Mouse (Mus musculus): ENCODE measurements around the gene Zfp593. TPM values are rescaled to one million over a fixed set of nuclear protein-coding genes. Genes with fewer than 3 reads are reported as not detected.
"Not testable (repeated sequence)": the region's sequence is repeated elsewhere in the genome, so short reads cannot be mapped to it uniquely, and the experiment has no call there.

Gene Zfp593
- total RNA-seq, 2 experiments from 2014 or later: 9.0 to 10.0 TPM

- TF ChIP-seq CTCF (conservative IDR thresholded peaks at IDR 0.05): no peak
- DNase-seq (ENCODE audit: low spot score in 2 of 2): no peak
- Histone ChIP-seq H3K27ac (no peak overlapping the region), H3K4me3 (no peak overlapping the region)
Observed at GRCm38 (mm10) chr4:134272731-134273416, 27.5 kb upstream of the Zfp593 start.

GRCm38 (mm10) chr4:134271979-134272378 lies 26.6 kb upstream of the Zfp593 start:
- no peak for DNase-seq (ENCODE audit: low spot score in 2 of 2)
- H3K27ac ChIP-seq: no peak overlapping the region
- TF ChIP-seq CTCF (conservative IDR thresholded peaks at IDR 0.05): no peak
- no peak overlapping the region for H3K4me3 ChIP-seq

DNA sequence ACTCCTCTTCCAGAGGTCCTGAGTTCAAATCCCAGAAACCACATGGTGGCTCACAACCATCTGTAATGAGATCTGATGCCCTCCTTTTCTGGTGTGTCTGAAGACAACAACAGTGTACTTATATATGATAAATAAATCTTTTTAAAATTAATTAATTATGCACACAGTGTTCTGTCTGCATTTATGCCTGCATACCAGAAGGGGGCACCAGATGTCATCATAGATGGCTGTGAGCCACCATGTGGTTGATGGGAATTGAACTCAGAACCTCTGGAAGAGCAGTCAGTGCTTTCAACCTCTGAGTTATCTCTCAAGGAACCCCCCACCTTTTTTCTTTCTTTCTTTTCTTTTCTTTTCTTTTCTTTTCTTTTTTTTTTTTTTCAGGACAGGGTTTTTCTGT lies 24.2 kb upstream of the Zfp593 start:
- H3K27ac ChIP-seq; DNase-seq (ENCODE audit: low spot score in 2 of 2); H3K4me3 ChIP-seq: not testable (repeated sequence)
- TF ChIP-seq CTCF (conservative IDR thresholded peaks at IDR 0.05): peak; percentile 71

- TF ChIP-seq CTCF (conservative IDR thresholded peaks at IDR 0.05): peak; percentile 53
- no peak for DNase-seq (ENCODE audit: low spot score in 2 of 2)
- Histone ChIP-seq H3K4me3 (no peak overlapping the region), H3K27ac (no peak overlapping the region)
Observed at GRCm38 (mm10) chr4:134268102-134268655, 22.8 kb upstream of the Zfp593 start.

GRCm38 (mm10) chr4:134265860-134266585 lies 20.6 kb upstream of the Zfp593 start:
- TF ChIP-seq CTCF (conservative IDR thresholded peaks at IDR 0.05): peak; percentile 17; the same call in 1 of the 2 replicates
- Histone ChIP-seq H3K27ac (no peak overlapping the region), H3K4me3 (no peak overlapping the region)
- DNase-seq (ENCODE audit: low spot score in 2 of 2): no peak

DNA sequence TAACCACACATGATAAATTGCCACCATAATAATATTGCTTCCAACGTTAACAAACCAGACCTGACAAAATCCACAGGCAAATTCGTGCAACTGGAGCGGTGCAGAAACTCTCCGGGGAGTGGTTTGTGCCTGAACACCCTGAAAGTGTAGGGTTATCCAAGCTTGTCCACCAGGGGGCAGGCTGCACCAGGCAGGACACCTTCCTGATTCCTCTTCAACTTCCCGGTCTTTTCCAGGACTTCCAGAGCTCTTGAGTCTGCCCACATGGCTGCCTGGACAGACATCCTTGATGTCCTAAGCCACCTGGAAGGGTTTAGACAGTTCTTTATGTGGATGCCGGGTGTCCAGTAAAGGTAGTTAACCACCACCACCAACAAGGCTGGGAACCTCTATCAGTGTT lies 17.8 kb upstream of the Zfp593 start:
- Histone ChIP-seq H3K4me3 (no peak overlapping the region), H3K27ac (no peak overlapping the region)
- TF ChIP-seq CTCF (conservative IDR thresholded peaks at IDR 0.05): peak; percentile 88
- peak in 1 of 2 experiments; percentile 66 for DNase-seq (ENCODE audit: low spot score in 2 of 2)

GRCm38 (mm10) chr4:134258354-134258753 lies 13.0 kb upstream of the Zfp593 start:
- Histone ChIP-seq H3K27ac (no peak overlapping the region), H3K4me3 (no peak overlapping the region)
- DNase-seq (ENCODE audit: low spot score in 2 of 2): no peak
- no peak for TF ChIP-seq CTCF (conservative IDR thresholded peaks at IDR 0.05)

GRCm38 (mm10) chr4:134257198-134258009 lies 12.0 kb upstream of the Zfp593 start:
- Histone ChIP-seq H3K27ac (no peak overlapping the region), H3K4me3 (no peak overlapping the region)
- no peak for DNase-seq (ENCODE audit: low spot score in 2 of 2)
- TF ChIP-seq CTCF (conservative IDR thresholded peaks at IDR 0.05): no peak

DNA sequence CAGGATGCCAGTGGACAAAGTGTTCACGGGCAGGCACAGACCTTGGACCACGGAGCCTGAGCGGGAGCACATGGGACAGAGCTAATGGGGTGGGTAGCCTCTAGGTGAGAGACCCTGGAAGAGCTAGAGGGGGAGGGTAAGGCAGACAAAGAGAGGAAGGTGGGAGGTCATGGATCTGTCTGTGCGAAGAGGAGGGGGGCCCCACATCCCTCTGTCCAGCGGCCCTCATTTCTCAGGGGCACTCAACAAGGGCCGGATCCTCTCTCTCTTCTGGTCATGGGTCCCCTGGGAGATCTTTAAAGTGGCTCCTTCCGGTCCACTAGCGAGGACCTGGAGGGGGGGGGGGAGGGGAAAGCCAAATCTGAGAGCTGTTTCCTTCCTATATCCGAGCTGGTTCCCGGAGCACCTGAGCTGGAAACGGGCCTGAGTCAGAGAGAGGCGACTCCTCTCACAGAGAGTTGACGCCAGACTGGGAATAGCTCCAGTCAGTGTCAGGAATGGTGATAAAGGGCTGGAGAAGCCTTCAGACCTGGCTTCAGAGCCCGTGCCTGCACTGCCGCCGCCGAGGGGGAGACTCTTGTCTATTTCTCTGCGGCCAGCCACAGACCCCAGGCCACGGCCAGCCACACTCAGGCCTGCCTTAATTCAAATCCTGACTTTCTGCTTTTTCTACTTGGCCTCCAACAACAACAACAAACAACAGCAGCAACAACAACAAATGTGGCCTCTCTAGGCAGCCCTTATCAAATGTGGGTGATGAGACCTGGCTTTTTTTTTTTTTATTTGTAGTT lies 11.2 kb upstream of the Zfp593 start:
- DNase-seq (ENCODE audit: low spot score in 2 of 2): no peak
- Histone ChIP-seq H3K4me3 (no peak overlapping the region), H3K27ac (no peak overlapping the region)
- TF ChIP-seq CTCF (conservative IDR thresholded peaks at IDR 0.05): no peak

DNA sequence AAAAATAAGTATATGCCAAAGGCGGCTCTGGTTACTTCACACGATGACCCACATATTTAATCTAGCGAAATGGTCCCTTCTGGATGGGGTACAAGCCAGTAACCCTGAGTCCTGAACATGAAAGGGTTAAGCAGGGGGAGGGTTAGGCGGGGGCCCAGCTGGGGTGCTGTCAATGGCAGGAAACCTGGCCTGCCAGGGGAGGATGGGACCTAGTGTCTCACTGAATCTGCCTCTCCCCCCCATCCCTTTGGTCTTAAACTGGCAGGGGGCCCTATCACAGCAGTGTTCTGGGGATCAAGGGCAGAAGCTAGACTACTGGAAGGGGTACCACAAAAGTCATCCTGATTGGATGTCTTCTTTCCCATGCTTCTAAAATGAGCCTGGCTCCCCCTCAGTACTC lies 10.5 kb upstream of the Zfp593 start:
- no peak for TF ChIP-seq CTCF (conservative IDR thresholded peaks at IDR 0.05)

DNA sequence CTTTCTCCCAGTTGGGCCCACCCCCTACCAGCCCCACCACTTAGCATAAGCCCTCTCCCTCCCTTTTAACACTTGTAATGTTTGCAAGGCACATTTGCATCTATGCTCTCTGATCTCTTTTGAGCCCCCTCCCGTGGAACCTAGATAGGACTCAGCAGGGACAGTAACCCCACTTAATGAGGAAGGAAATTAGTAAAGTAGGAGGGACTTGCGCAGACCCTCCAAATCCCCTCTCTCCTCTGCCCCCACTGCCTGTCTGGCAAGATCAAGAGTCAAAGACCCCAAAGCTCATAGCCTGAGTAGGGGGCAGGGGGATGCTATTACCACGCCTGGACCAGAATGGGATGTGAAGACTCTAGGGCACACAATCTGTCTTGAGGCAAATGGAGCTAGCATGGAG lies 9.4 kb upstream of the Zfp593 start:
- Histone ChIP-seq H3K4me3 (no peak overlapping the region), H3K27ac (no peak overlapping the region)
- no peak for DNase-seq (ENCODE audit: low spot score in 2 of 2)
- no peak for TF ChIP-seq CTCF (conservative IDR thresholded peaks at IDR 0.05)

More for the DNA sequence above, 10.5 kb upstream of the Zfp593 start:
- no peak for DNase-seq (ENCODE audit: low spot score in 2 of 2)
- H3K27ac ChIP-seq: no peak overlapping the region
- no peak overlapping the region for H3K4me3 ChIP-seq

- Histone ChIP-seq H3K4me3 (peak within 1 kb of the TSS; percentile 41), H3K27ac (peak within 1 kb of the TSS; percentile 65)
- no peak for TF ChIP-seq CTCF (conservative IDR thresholded peaks at IDR 0.05)
- DNase-seq (ENCODE audit: low spot score in 2 of 2): no peak
Observed at GRCm38 (mm10) chr4:134253722-134254324, 8.4 kb upstream of the Zfp593 start, which contains the start of gene Grrp1. Gene Grrp1 (minus strand): TSS chr4:134254106.

All from layer of hippocampus, adult 2 months (tissue).